Mouse (Mus musculus): Measurements from ENCODE around the gene Art5. TPM values are rescaled to one million over a fixed set of nuclear protein-coding genes. Genes with fewer than 3 reads are reported as not detected.

Gene Art5
- 1.3 and 1.7 TPM in 2 replicates for polyA plus RNA-seq (2015; fragmentation: Nextera tagmentation; extraction: Ambion mirVana)

GRCm38 (mm10) chr7:102109171-102109570 lies at the start of gene Art5:
TSS of gene Art5 (minus strand) at chr7:102109489.
- no peaks in the 10 kb centered on the region for H3K27me3 ChIP-seq
- peaks cover 6% of the 10 kb centered on the region; the same call in 1 of the 2 replicates for H3K4me1 ChIP-seq
- no peaks in the 10 kb centered on the region for H3K36me3 ChIP-seq (ENCODE audit: poor library complexity, severe bottlenecking)
- H3K9me3 ChIP-seq (replicated peaks): no peaks in the 10 kb centered on the region
- no peak within 1 kb of the TSS for H3K9ac ChIP-seq
- no peak within 1 kb of the TSS for H3K27ac ChIP-seq
- 80% methylated on average over 7 of the region's 7 CpGs for WGBS
- ATAC-seq: no peak
- H3K4me3 ChIP-seq: no peak within 1 kb of the TSS
- H3K4me2 ChIP-seq: no peak within 1 kb of the TSS

GRCm38 (mm10) chr7:102153691-102154090 lies 44.4 kb upstream of the Art5 start:
- Histone ChIP-seq H3K9ac (no peak overlapping the region), H3K27ac (no peak overlapping the region), H3K27me3 (no peaks in the 10 kb centered on the region), H3K4me2 (no peak overlapping the region), H3K4me1 (no peaks in the 10 kb centered on the region), H3K9me3 (replicated peaks) (no peaks in the 10 kb centered on the region), H3K36me3 (ENCODE audit: poor library complexity, severe bottlenecking) (peaks cover 66% of the 10 kb centered on the region), H3K4me3 (no peak overlapping the region)
- ATAC-seq: no peak
- WGBS: 95% methylated on average over 5 of the region's 5 CpGs

GRCm38 (mm10) chr7:102137898-102138297 lies 28.6 kb upstream of the Art5 start:
- Histone ChIP-seq H3K36me3 (ENCODE audit: poor library complexity, severe bottlenecking) (peaks cover 84% of the 10 kb centered on the region), H3K9me3 (replicated peaks) (no peaks in the 10 kb centered on the region)

GRCm38 (mm10) chr7:102137464-102137863 lies 28.2 kb upstream of the Art5 start:
- peaks cover 85% of the 10 kb centered on the region for H3K36me3 ChIP-seq (ENCODE audit: poor library complexity, severe bottlenecking)
- no peaks in the 10 kb centered on the region for H3K27me3 ChIP-seq
- no peak overlapping the region for H3K4me2 ChIP-seq
- no peak overlapping the region for H3K4me3 ChIP-seq
- no peak overlapping the region for H3K9ac ChIP-seq
- H3K4me1 ChIP-seq: no peaks in the 10 kb centered on the region
- WGBS: 94% methylated on average over 1 of the region's 1 CpGs
- no peak overlapping the region for H3K27ac ChIP-seq
- H3K9me3 ChIP-seq (replicated peaks): no peaks in the 10 kb centered on the region
- ATAC-seq: no peak

More at GRCm38 (mm10) chr7:102137898-102138297, 28.6 kb upstream of the Art5 start:
- WGBS: 96% methylated on average over 5 of the region's 5 CpGs
- no peak for ATAC-seq
- Histone ChIP-seq H3K27me3 (no peaks in the 10 kb centered on the region), H3K4me3 (no peak overlapping the region), H3K4me2 (no peak overlapping the region), H3K9ac (no peak overlapping the region), H3K4me1 (no peaks in the 10 kb centered on the region), H3K27ac (no peak overlapping the region)

- Histone ChIP-seq H3K9me3 (replicated peaks) (no peaks in the 10 kb centered on the region), H3K4me2 (no peak overlapping the region), H3K27me3 (no peaks in the 10 kb centered on the region), H3K27ac (no peak overlapping the region), H3K9ac (no peak overlapping the region), H3K36me3 (ENCODE audit: poor library complexity, severe bottlenecking) (peaks cover 84% of the 10 kb centered on the region), H3K4me3 (no peak overlapping the region), H3K4me1 (no peaks in the 10 kb centered on the region)
- ATAC-seq: no peak
- WGBS: 98% methylated on average over 4 of the region's 4 CpGs
Measured at GRCm38 (mm10) chr7:102132395-102132794, 23.1 kb upstream of the Art5 start.

GRCm38 (mm10) chr7:102120326-102120725 lies 11.0 kb upstream of the Art5 start:
- Histone ChIP-seq H3K9ac (no peak overlapping the region), H3K36me3 (ENCODE audit: poor library complexity, severe bottlenecking) (peaks cover 74% of the 10 kb centered on the region), H3K4me1 (no peaks in the 10 kb centered on the region), H3K4me3 (no peak overlapping the region), H3K27me3 (no peaks in the 10 kb centered on the region), H3K9me3 (replicated peaks) (no peaks in the 10 kb centered on the region), H3K4me2 (no peak overlapping the region), H3K27ac (no peak overlapping the region)
- ATAC-seq: no peak
- 97% methylated on average over 10 of the region's 10 CpGs for WGBS

- H3K27ac ChIP-seq: no peak overlapping the region
- no peaks in the 10 kb centered on the region for H3K9me3 ChIP-seq (replicated peaks)
- H3K4me2 ChIP-seq: no peak overlapping the region
- H3K36me3 ChIP-seq (ENCODE audit: poor library complexity, severe bottlenecking): peaks cover 44% of the 10 kb centered on the region
- H3K9ac ChIP-seq: no peak overlapping the region
- no peaks in the 10 kb centered on the region for H3K4me1 ChIP-seq
- no peaks in the 10 kb centered on the region for H3K27me3 ChIP-seq
- 72% methylated on average over 6 of the region's 6 CpGs for WGBS
- no peak for ATAC-seq
- no peak overlapping the region for H3K4me3 ChIP-seq
Measured at GRCm38 (mm10) chr7:102117382-102117781, 8.1 kb upstream of the Art5 start.

GRCm38 (mm10) chr7:102116579-102117331 lies 7.5 kb upstream of the Art5 start, which contains the start of gene Chrna10:
TSS of gene Chrna10 (minus strand) at chr7:102116828.
- WGBS: 49% methylated on average over 7 of the region's 7 CpGs
- Histone ChIP-seq H3K27me3 (no peaks in the 10 kb centered on the region), H3K36me3 (ENCODE audit: poor library complexity, severe bottlenecking) (peaks cover 38% of the 10 kb centered on the region), H3K9me3 (replicated peaks) (no peaks in the 10 kb centered on the region), H3K4me3 (no peak within 1 kb of the TSS), H3K4me1 (no peaks in the 10 kb centered on the region), H3K9ac (no peak within 1 kb of the TSS), H3K4me2 (no peak within 1 kb of the TSS), H3K27ac (no peak within 1 kb of the TSS)
- ATAC-seq: no peak

GRCm38 (mm10) chr7:102113151-102113729 lies 4.0 kb upstream of the Art5 start:
- H3K27ac ChIP-seq: no peak overlapping the region
- H3K9me3 ChIP-seq (replicated peaks): no peaks in the 10 kb centered on the region
- WGBS: 88% methylated on average over 45 of the region's 45 CpGs
- peaks cover 3% of the 10 kb centered on the region for H3K36me3 ChIP-seq (ENCODE audit: poor library complexity, severe bottlenecking)
- no peaks in the 10 kb centered on the region for H3K4me1 ChIP-seq
- no peak overlapping the region for H3K9ac ChIP-seq
- no peak for ATAC-seq
- H3K27me3 ChIP-seq: no peaks in the 10 kb centered on the region
- no peak overlapping the region for H3K4me2 ChIP-seq
- no peak overlapping the region for H3K4me3 ChIP-seq

- H3K4me1 ChIP-seq: peaks cover 6% of the 10 kb centered on the region; the same call in 1 of the 2 replicates
- no peak overlapping the region for H3K4me2 ChIP-seq
- WGBS: 84% methylated on average over 4 of the region's 4 CpGs
- H3K36me3 ChIP-seq (ENCODE audit: poor library complexity, severe bottlenecking): no peaks in the 10 kb centered on the region
- no peak for ATAC-seq
- no peaks in the 10 kb centered on the region for H3K9me3 ChIP-seq (replicated peaks)
- no peaks in the 10 kb centered on the region for H3K27me3 ChIP-seq
- H3K27ac ChIP-seq: no peak overlapping the region
- H3K4me3 ChIP-seq: no peak overlapping the region
- H3K9ac ChIP-seq: no peak overlapping the region
Measured at GRCm38 (mm10) chr7:102109746-102110145, 457 bp upstream of the Art5 start.

- WGBS: 91% methylated on average over 1 of the region's 1 CpGs
- H3K27me3 ChIP-seq: no peaks in the 10 kb centered on the region
- H3K27ac ChIP-seq: no peak overlapping the region
- H3K9me3 ChIP-seq (replicated peaks): no peaks in the 10 kb centered on the region
- H3K36me3 ChIP-seq (ENCODE audit: poor library complexity, severe bottlenecking): no peaks in the 10 kb centered on the region
- H3K4me1 ChIP-seq: peaks cover 6% of the 10 kb centered on the region; the same call in 1 of the 2 replicates
- no peak overlapping the region for H3K9ac ChIP-seq
- no peak overlapping the region for H3K4me2 ChIP-seq
- no peak for ATAC-seq
- no peak overlapping the region for H3K4me3 ChIP-seq
Measured at GRCm38 (mm10) chr7:102108206-102108605, 1.1 kb downstream of the Art5 start.

GRCm38 (mm10) chr7:102106700-102107141 lies 2.6 kb downstream of the Art5 start:
- no peaks in the 10 kb centered on the region for H3K36me3 ChIP-seq (ENCODE audit: poor library complexity, severe bottlenecking)
- H3K9me3 ChIP-seq (replicated peaks): no peaks in the 10 kb centered on the region
- H3K9ac ChIP-seq: peak overlapping the region; percentile 36; the same call in 1 of the 2 replicates
- peak overlapping the region; percentile 21 for H3K4me3 ChIP-seq
- peaks cover 6% of the 10 kb centered on the region; the same call in 1 of the 2 replicates for H3K4me1 ChIP-seq
- no peak for ATAC-seq
- H3K27me3 ChIP-seq: no peaks in the 10 kb centered on the region
- H3K4me2 ChIP-seq: peak overlapping the region; percentile 56
- H3K27ac ChIP-seq: no peak overlapping the region
- 26% methylated on average over 23 of the region's 23 CpGs for WGBS
